17 mouse cellular contexts compared by ENCODE assay signal in the genomic region with DNA sequence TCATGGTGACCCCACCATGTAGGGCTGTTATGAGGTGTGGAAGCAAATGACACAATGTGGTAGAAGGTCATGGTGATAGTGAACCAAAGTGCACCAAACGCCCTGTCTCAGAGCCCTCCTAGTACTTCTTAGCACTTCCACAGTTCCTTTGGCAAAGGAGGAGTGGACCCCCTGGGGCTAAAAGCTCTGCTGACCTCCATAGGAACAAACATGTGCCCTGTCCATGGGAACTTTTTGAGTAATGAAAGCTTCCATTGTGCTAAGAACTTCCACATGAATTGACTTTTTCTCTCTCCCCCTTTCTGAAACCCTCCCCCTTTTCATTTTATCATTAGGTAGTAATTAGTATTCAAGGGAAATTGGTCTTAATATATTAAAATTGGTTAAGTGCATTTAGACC.
DNase-seq lines count a peak whose midpoint lies in the region; ATAC-seq and TF ChIP-seq lines count a peak whose summit lies in the region.
"Had no signal": no experiment of that assay in that cellular context is flagged by ENCODE, and none has a peak within 500 bp of the region (broad histone marks: within the 10 kb centered on the region; RNA-seq: fewer than 3 reads in every experiment).

No protein-coding gene starts in this region.

- H3K27ac ChIP-seq in embryonic facial prominence, embryonic 14.5 days (replicated peaks; ENCODE audit: low read depth, low read length), result no peak overlapping the region
- peak overlapping the region; percentile 82 for H3K27ac ChIP-seq in olfactory bulb, adult 2 months (ENCODE audit: insufficient read depth, low read depth, low read length)
- H3K27ac ChIP-seq: limb, embryonic 15.5 days; stomach, postnatal 0 days had no signal

- H3K4me3 ChIP-seq in embryonic facial prominence, embryonic 14.5 days (ENCODE audit: low read depth, low read length), result no peak overlapping the region
- no peak overlapping the region for H3K4me3 ChIP-seq in olfactory bulb, adult 2 months (ENCODE audit: insufficient read depth, low read depth, low read length)
- H3K4me3 ChIP-seq: limb, embryonic 15.5 days; megakaryocyte, embryonic 14.5 days had no signal

- peak; percentile 12; the same call in 1 of the 2 replicates for ATAC-seq in embryonic facial prominence, embryonic 14.5 days (ENCODE audit: low read depth)

- no peaks in the 10 kb centered on the region for H3K27me3 ChIP-seq in embryonic facial prominence, embryonic 14.5 days (replicated peaks; ENCODE audit: control insufficient read depth, insufficient read depth, low read length)
- H3K27me3 ChIP-seq: megakaryocyte, embryonic 14.5 days had no signal

- H3K4me2 ChIP-seq in embryonic facial prominence, embryonic 14.5 days (ENCODE audit: low read depth, low read length), result no peak overlapping the region
- H3K4me2 ChIP-seq: limb, embryonic 15.5 days had no signal

- no peak for TF ChIP-seq CTCF in brain, embryonic 14.5 days (IDR thresholded peaks at IDR 0.05; ENCODE audit: borderline replicate concordance, extremely low read depth, insufficient read depth, insufficient read length)
- TF ChIP-seq CTCF in olfactory bulb, adult 2 months (IDR thresholded peaks at IDR 0.05; ENCODE audit: insufficient read depth, low read depth, low read length), result no peak

- H3K9me3 ChIP-seq in embryonic facial prominence, embryonic 14.5 days (ENCODE audit: control insufficient read depth, low read length), result no peaks in the 10 kb centered on the region
- H3K9me3 ChIP-seq: limb, embryonic 15.5 days; megakaryocyte, embryonic 14.5 days had no signal

- peak; percentile 16 for DNase-seq in left cerebral cortex, postnatal 4 days
- DNase-seq in left cerebral cortex, postnatal 14 days (ENCODE audit: low spot score in 2 of 2), result no peak
- peak; percentile 66 for DNase-seq in brain, embryonic 14.5 days (ENCODE audit: low read depth)
- no peak for DNase-seq in embryonic facial prominence, embryonic 14.5 days (ENCODE audit: low spot score)
- no peak for DNase-seq in kidney, postnatal 14 days
- no peak for DNase-seq in urinary bladder, postnatal 4 days (ENCODE audit: low spot score in 2 of 2)
- DNase-seq: cerebellum, adult 11-12 months; cerebellum, postnatal 25 days; gastrocnemius, postnatal 10 days; kidney, adult 8-10 months; kidney, postnatal 36 days; lung, postnatal 10 days; right cerebral cortex, postnatal 25 days had no signal

- H3K9ac ChIP-seq in embryonic facial prominence, embryonic 14.5 days (ENCODE audit: low read depth, low read length), result no peak overlapping the region
- H3K9ac ChIP-seq: limb, embryonic 15.5 days had no signal

- TF ChIP-seq POLR2A in brain, embryonic 14.5 days (IDR thresholded peaks at IDR 0.05; ENCODE audit: borderline replicate concordance, extremely low read depth, insufficient read depth, insufficient read length, poor library complexity, severe bottlenecking), result no peak
- TF ChIP-seq POLR2A in olfactory bulb, adult 2 months (IDR thresholded peaks at IDR 0.05; ENCODE audit: insufficient read depth, low read depth, low read length), result no peak

- intact Hi-C loops in left cerebral cortex, postnatal 4 days (cut with DNase I), result no loop called here
- intact Hi-C loops in left cerebral cortex, postnatal 14 days (cut with DNase I), result no loop called here

- WGBS in embryonic facial prominence, embryonic 14.5 days, result 27% methylated on average over 1 of the region's 1 CpGs
- 29% methylated on average over 1 of the region's 1 CpGs for WGBS in olfactory bulb, adult 2 months

- H3K36me3 ChIP-seq in embryonic facial prominence, embryonic 14.5 days (ENCODE audit: control insufficient read depth, insufficient read depth, low read length), result no peaks in the 10 kb centered on the region
- H3K36me3 ChIP-seq: limb, embryonic 15.5 days had no signal

- peaks cover 22% of the 10 kb centered on the region for H3K4me1 ChIP-seq in embryonic facial prominence, embryonic 14.5 days (ENCODE audit: control insufficient read depth, insufficient read depth, low read length)
- peaks cover 19% of the 10 kb centered on the region for H3K4me1 ChIP-seq in olfactory bulb, adult 2 months (ENCODE audit: control insufficient read depth, insufficient read depth, low read length)
- H3K4me1 ChIP-seq: megakaryocyte, embryonic 14.5 days had no signal

Comparison
In these comparisons a context has a peak if more than half of its experiments do, and no peak if none do; other contexts are left out.
1. DNase-seq: peak in left cerebral cortex, postnatal 4 days (single experiment) and brain, embryonic 14.5 days (single experiment); none in left cerebral cortex, postnatal 14 days (0 of 2), embryonic facial prominence, embryonic 14.5 days (single experiment), kidney, postnatal 14 days (single experiment) and urinary bladder, postnatal 4 days (0 of 2).